Mouse (Mus musculus) forebrain, embryonic 16.5 days (tissue): ENCODE data around the gene Plppr2. TPM values are rescaled to one million over a fixed set of nuclear protein-coding genes. Genes with fewer than 3 reads are reported as not detected.

Source experiments
- ATAC-seq: fragments of 200-750 bp; cut with Nextera tagmentation; 2 replicates; pipeline ENCODE4 v1.8.0; 2017; ENCODE audit warnings: mild to moderate bottlenecking, moderate library complexity
- H3K27ac ChIP-seq: fragments of 300-500 bp; sonication (generic); 2 replicates; pipeline ENCODE4 v1.5.1; 2014; ENCODE audit warnings: low read length, control low read depth
- H3K27me3 ChIP-seq: fragments of 300-500 bp; sonication (generic); replicated peaks from 2 replicates; pipeline ENCODE4 v1.6.1; 2014; ENCODE audit warnings: low read length; ENCODE audit not compliant: control insufficient read depth, insufficient read depth
- H3K36me3 ChIP-seq: fragments of 300-500 bp; sonication (generic); 2 replicates; pipeline ENCODE4 v1.6.1; 2014; ENCODE audit not compliant: control insufficient read depth, insufficient read depth
- H3K4me1 ChIP-seq: fragments of 300-500 bp; sonication (generic); replicated peaks from 2 replicates; pipeline ENCODE4 v1.6.1; 2014; ENCODE audit warnings: low read length; ENCODE audit not compliant: control insufficient read depth, insufficient read depth
- H3K4me2 ChIP-seq: fragments of 300-500 bp; sonication (generic); 2 replicates; pipeline ENCODE4 v1.6.1; 2014; ENCODE audit warnings: mild to moderate bottlenecking, low read length, control low read depth
- H3K4me3 ChIP-seq: fragments of 300-500 bp; sonication (generic); replicated peaks from 2 replicates; pipeline ENCODE4 v1.5.1; 2014; ENCODE audit warnings: mild to moderate bottlenecking, low read length, control low read depth
- H3K9ac ChIP-seq: fragments of 300-500 bp; sonication (generic); replicated peaks from 2 replicates; pipeline ENCODE4 v1.6.1; 2014; ENCODE audit warnings: low read depth, low read length, control low read depth
- H3K9me3 ChIP-seq: fragments of 300-500 bp; sonication (generic); 2 replicates; pipeline ENCODE4 v1.6.1; 2016; ENCODE audit warnings: low read length; ENCODE audit not compliant: control insufficient read depth
- whole genome bisulfite sequencing: fragments of 180-500 bp; shearing (Covaris S2); extraction: QIAGEN DNeasy Blood & Tissue Kit; methylation state at CpG from one replicate; pipeline ENCODE4 v1.1.7; 2014; 5-methylcytosine and 5-hydroxymethylcytosine counted together
- polyA plus RNA-seq: library from polyadenylated mRNA; unstranded; fragments of >200 nt; fragmentation: Nextera tagmentation; extraction: Ambion mirVana; gene quantifications from 2 replicates; pipeline ENCODE4 v1.2.1, GENCODE M21; 2015

The Plppr2 gene
- polyA plus RNA-seq, 1 experiment from 2014 or later = 89.9 TPM

DNA sequence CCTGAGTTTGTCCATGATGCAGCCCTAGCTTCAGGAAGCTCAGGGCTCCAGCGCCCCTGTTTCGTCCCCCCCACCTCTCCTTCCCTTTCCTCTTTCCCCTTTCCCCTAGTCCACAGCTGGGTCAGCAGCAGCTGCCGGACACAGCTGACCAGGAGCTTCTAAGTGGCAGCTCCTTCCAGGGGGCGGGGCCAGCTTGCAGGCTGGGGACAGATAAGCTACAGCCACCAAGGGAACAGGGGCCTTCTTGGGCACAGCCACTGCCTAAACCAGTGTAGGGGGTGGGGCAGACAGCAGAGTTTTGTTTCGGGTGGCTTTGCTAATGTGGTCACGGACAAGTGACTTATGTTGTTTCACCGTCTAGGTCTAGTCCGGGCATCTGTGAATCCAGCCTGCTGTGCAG is 26.6 kb downstream of the Plppr2 start, which contains the start of gene Epor:
Gene Epor (minus strand): TSS at position 90 of the 400 bp plus-strand sequence.
- Histone ChIP-seq H3K9me3 (no peaks in the 10 kb centered on the region), H3K4me3 (peak within 1 kb of the TSS; percentile 44), H3K36me3 (no peaks in the 10 kb centered on the region), H3K9ac (peak within 1 kb of the TSS; percentile 47), H3K4me1 (peaks cover 16% of the 10 kb centered on the region), H3K4me2 (peak within 1 kb of the TSS; percentile 76), H3K27ac (no peak within 1 kb of the TSS), H3K27me3 (peaks cover 38% of the 10 kb centered on the region)
- WGBS = 29% methylated on average over 8 of the region's 8 CpGs
- no peak for ATAC-seq

DNA sequence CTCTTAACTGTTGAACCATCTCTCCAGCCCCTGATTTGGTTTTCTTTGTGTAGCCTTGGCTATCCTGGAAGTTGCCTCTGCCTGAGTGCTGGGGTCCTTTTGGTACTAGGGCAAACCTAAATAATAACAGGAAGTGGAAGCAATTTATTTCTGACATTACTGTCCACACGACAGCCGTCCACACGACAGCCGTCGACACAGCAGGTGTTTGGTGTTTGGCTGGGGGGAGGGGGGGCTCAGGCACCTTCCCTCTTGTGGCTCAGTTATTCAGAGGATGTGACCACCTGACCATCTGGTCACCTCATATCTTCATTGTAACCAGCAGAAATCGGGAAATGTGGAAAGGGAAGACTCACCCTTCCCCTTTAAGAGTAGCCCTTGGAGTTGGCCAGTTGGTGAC is 32.0 kb downstream of the Plppr2 start:
- H3K4me2 ChIP-seq = no peak overlapping the region
- H3K36me3 ChIP-seq = no peaks in the 10 kb centered on the region
- H3K4me3 ChIP-seq = no peak overlapping the region
- ATAC-seq = no peak
- 64% methylated on average over 6 of the region's 6 CpGs for WGBS
- no peak overlapping the region for H3K27ac ChIP-seq
- H3K9ac ChIP-seq = no peak overlapping the region
- H3K4me1 ChIP-seq = no peaks in the 10 kb centered on the region
- no peaks in the 10 kb centered on the region for H3K9me3 ChIP-seq
- H3K27me3 ChIP-seq = no peaks in the 10 kb centered on the region

DNA sequence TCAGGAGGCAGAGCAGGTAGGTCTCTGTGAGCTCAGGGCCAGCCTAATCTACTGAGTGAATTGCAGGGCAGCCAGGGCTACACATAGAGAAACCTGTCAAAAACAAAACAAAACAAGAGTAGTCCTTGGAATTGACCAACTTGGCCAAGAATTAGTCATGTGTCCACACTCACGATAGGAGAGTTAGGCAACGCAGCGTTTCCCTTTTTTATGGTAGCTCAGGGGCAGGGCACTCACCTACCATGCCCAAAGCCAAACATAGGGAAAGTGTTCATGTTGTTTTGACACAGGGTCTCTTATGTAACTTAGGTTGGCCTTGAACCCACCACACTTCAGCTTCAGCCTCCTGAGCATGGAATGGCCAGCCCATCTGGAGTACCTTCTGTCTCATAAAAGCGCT is 32.5 kb downstream of the Plppr2 start:
- no peak overlapping the region for H3K4me2 ChIP-seq
- H3K4me1 ChIP-seq = no peaks in the 10 kb centered on the region
- no peak overlapping the region for H3K27ac ChIP-seq
- ATAC-seq = no peak
- H3K9ac ChIP-seq = no peak overlapping the region
- no peaks in the 10 kb centered on the region for H3K36me3 ChIP-seq
- H3K27me3 ChIP-seq = no peaks in the 10 kb centered on the region
- WGBS = 94% methylated on average over 4 of the region's 4 CpGs
- H3K9me3 ChIP-seq = no peaks in the 10 kb centered on the region
- H3K4me3 ChIP-seq = no peak overlapping the region

DNA sequence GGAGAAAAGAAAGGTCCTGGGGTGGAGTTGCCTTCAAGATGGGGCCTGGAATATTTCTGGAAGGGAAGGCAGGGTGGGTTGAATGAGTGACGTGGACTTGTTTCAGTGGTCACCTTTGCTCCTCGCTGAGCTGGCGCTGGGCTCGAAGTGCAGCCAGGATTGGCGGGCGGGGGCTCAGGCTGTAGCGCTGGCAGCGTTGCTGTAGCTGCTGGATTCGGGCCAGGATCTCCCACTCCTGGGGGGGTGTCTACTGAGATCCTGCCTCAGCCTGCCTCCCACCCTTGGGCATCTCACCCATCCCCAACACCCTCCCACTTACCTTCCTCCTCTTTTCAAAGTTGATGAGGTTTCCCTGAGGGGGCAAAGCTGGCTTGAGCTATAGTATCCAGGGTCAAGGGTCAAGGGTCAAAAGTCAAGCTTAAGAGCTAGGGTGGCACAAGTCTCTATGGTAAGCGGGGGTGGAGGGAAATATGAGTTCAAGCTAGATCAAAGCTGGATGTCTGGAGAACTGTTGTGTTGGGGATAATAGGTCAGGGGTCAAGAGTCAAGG is 39.9 kb downstream of the Plppr2 start:
- Histone ChIP-seq H3K9me3 (no peaks in the 10 kb centered on the region), H3K36me3 (no peaks in the 10 kb centered on the region), H3K9ac (no peak overlapping the region), H3K4me2 (no peak overlapping the region), H3K4me3 (no peak overlapping the region), H3K4me1 (peaks cover 7% of the 10 kb centered on the region; the same call in 1 of the 2 replicates), H3K27me3 (no peaks in the 10 kb centered on the region), H3K27ac (no peak overlapping the region)
- ATAC-seq = no peak
- 72% methylated on average over 7 of the region's 10 CpGs for WGBS

DNA sequence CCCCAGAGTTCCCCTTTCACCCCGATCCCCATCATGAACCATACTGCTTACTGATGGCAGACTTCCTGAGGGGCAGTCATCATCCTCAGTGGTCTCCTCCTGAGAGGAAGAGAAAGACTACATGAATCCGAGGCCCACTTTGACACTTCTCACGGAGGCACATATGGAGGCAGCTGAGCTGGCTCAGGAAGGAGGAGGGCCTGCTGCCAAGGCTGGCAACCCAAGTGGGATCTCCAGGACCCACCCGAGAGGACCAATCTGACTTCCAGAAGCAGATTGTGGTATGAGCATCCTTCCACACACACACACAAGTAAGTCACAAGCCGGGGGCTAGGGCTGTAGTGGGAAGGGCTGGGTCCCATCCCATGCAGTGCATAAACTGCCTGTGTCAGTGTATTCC is 40.5 kb downstream of the Plppr2 start:
- Histone ChIP-seq H3K4me2 (no peak overlapping the region), H3K9me3 (no peaks in the 10 kb centered on the region), H3K27ac (no peak overlapping the region), H3K36me3 (no peaks in the 10 kb centered on the region), H3K4me1 (peaks cover 7% of the 10 kb centered on the region; the same call in 1 of the 2 replicates), H3K9ac (no peak overlapping the region), H3K4me3 (no peak overlapping the region), H3K27me3 (no peaks in the 10 kb centered on the region)
- ATAC-seq = 0 out of 2 replicates have a peak, but pooled peaks have one; percentile 26
- WGBS = 57% methylated on average over 5 of the region's 5 CpGs

DNA sequence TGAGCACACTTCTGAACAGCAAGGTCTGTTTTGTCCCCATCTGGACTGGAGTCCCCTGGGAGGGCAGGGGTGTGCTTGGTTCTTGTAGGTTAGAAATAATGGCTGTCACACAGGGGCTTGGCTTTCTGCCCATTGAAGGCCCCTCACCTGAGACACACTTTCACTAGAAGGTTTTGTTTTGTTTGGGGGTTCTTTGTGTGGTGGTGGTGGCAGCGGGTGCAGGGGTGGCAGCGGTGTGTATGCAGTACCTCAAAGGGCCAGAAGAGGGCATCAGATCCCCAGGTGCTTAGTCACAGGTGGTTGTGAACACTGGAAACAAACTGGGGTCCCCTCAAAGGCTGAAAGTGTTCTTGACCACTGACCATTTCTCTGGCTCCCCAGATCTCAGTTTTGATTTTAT is 41.1 kb downstream of the Plppr2 start:
- no peak overlapping the region for H3K9ac ChIP-seq
- no peak overlapping the region for H3K27ac ChIP-seq
- no peak overlapping the region for H3K4me3 ChIP-seq
- H3K4me2 ChIP-seq = no peak overlapping the region
- peaks cover 7% of the 10 kb centered on the region; the same call in 1 of the 2 replicates for H3K4me1 ChIP-seq
- H3K27me3 ChIP-seq = no peaks in the 10 kb centered on the region
- 26% methylated on average over 2 of the region's 2 CpGs for WGBS
- H3K36me3 ChIP-seq = no peaks in the 10 kb centered on the region
- no peak for ATAC-seq
- H3K9me3 ChIP-seq = no peaks in the 10 kb centered on the region

DNA sequence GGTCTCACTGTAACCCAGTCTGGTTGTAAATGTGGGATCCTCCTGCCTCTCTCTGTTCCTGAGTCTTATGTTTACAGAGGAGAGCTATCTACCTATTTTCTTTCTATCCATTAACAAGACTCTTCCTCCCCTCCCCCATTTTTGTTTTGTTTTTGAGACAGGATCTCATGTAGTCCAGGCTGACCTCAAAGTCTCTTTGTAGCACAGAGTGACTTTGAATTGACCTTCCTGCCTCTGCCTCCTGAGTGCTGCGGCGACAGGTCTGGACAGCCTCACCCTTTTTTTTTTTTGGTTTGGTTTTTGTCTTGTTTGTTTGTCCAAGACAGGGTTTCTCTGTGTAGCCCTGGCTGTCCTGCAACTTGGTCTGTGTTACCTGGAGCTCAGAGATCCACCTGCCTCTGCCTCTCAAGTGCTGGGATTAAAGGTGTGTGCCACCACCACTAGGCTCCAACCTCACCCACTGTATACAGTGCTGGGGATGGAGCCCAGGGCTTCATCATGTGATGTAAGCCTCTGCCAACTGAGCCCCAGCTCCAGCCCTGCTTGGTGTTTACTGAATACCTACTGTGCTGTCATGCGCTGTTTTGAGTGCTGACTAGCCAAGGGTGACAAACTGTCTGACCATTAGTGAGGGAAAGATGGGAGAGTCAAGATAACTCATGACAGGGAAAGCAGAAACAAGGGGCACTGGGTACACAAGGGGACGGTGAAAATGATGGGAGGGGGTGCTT is 41.7 kb downstream of the Plppr2 start:
- H3K36me3 ChIP-seq = no peaks in the 10 kb centered on the region
- no peak overlapping the region for H3K4me3 ChIP-seq
- ATAC-seq = no peak
- H3K4me1 ChIP-seq = peaks cover 7% of the 10 kb centered on the region; the same call in 1 of the 2 replicates
- WGBS = 93% methylated on average over 4 of the region's 4 CpGs
- no peak overlapping the region for H3K27ac ChIP-seq
- H3K9ac ChIP-seq = no peak overlapping the region
- no peak overlapping the region for H3K4me2 ChIP-seq
- H3K9me3 ChIP-seq = no peaks in the 10 kb centered on the region
- H3K27me3 ChIP-seq = no peaks in the 10 kb centered on the region

DNA sequence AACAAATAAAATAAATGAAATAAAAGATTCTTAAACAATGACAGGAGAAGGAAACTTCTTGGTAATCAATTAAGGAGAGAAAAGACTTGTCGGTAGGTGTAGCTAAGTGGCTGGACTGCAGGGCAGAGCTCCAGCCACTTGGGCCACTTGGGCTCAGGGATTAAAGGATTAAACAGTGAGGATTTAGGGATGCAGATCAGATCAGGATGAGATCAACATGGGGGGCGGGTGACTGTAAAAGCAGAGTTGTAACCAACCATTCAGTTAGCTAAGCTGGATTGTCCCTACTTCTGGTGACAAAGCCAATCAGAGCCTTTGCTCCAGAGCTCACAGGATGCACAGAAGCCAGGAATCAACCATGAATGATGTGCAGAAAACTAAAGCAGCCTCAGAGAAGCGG is 47.1 kb downstream of the Plppr2 start:
- no peak for ATAC-seq
- WGBS = 6% methylated on average over 3 of the region's 3 CpGs
- Histone ChIP-seq H3K4me1 (peaks cover 11% of the 10 kb centered on the region), H3K27me3 (peaks cover 22% of the 10 kb centered on the region), H3K27ac (no peak overlapping the region), H3K4me3 (no peak overlapping the region), H3K36me3 (no peaks in the 10 kb centered on the region), H3K9ac (no peak overlapping the region), H3K9me3 (no peaks in the 10 kb centered on the region), H3K4me2 (no peak overlapping the region)

DNA sequence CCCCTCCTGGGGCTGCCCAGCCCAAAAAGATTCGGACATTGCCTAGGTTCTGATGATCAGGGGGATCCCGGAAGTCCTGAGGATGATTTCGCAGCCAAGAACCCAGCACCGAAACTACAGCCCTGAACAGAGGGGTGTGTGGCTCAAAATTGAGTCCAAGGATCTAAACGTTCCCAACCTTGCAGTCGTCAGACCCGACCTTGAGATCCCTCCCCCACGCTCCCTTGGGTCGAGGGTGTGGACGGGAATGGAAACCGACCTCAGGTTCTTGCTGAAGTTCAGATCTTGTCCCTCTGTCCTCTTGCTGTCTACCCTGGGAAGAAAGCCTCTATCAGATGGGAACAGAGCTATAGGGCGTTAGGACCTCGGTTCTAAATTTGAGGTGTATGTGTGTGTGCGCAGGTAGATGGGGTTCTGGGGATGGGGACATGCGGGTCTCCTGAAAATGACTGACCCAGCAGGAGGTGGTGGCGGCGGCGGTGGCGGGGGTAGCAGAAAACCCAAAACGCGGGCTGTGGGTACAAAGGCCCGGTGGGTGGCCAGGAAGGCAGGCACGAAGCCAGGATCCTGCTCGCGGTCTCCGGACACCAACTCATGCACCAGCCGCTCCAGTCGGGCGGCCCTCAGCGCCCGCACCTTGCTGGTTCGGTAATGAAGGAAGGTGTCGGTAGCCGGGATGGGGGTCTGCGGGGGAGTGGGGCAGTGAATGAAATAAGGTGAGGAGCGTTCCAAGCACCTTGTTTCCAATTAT is 50.9 kb downstream of the Plppr2 start:
- WGBS = 9% methylated on average over 36 of the region's 36 CpGs
- Histone ChIP-seq H3K9me3 (no peaks in the 10 kb centered on the region), H3K9ac (no peak overlapping the region), H3K4me1 (peaks cover 21% of the 10 kb centered on the region), H3K4me2 (peak overlapping the region; percentile 55), H3K27ac (no peak overlapping the region), H3K36me3 (no peaks in the 10 kb centered on the region), H3K27me3 (peaks cover 42% of the 10 kb centered on the region), H3K4me3 (no peak overlapping the region)
- no peak for ATAC-seq
